ENCODE assay signal across 7 mouse cellular contexts in genomic region chr19:20390455-20390994, GRCm38 (mm10). TPM values are rescaled to one million over a fixed set of nuclear protein-coding genes. Genes with fewer than 3 reads are reported as not detected.
DNase-seq lines count a peak whose midpoint lies in the region; ATAC-seq and TF ChIP-seq lines count a peak whose summit lies in the region.

TSS of gene Anxa1 (minus strand) at chr19:20390944.

- H3K9me3 ChIP-seq in heart, embryonic 16.5 days (replicated peaks; ENCODE audit: control insufficient read depth, low read length): no peaks in the 10 kb centered on the region
- H3K9me3 ChIP-seq in liver, embryonic 16.5 days (replicated peaks; ENCODE audit: control insufficient read depth, low read length): no peaks in the 10 kb centered on the region
- no peaks in the 10 kb centered on the region for H3K9me3 ChIP-seq in stomach, embryonic 16.5 days (replicated peaks; ENCODE audit: control insufficient read depth, low read length)

- H3K27me3 ChIP-seq in heart, embryonic 16.5 days (ENCODE audit: control insufficient read depth, insufficient read depth, low read length): no peaks in the 10 kb centered on the region
- H3K27me3 ChIP-seq in liver, embryonic 16.5 days (ENCODE audit: control insufficient read depth, insufficient read depth, low read depth, low read length): no peaks in the 10 kb centered on the region
- no peaks in the 10 kb centered on the region for H3K27me3 ChIP-seq in stomach, embryonic 16.5 days (ENCODE audit: control insufficient read depth, insufficient read depth, low read length)

- H3K4me3 ChIP-seq in bone marrow macrophage, adult 2 months (ENCODE audit: insufficient read depth, low read length): peak within 1 kb of the TSS; percentile 72
- H3K4me3 ChIP-seq in heart, embryonic 16.5 days (ENCODE audit: low read length): peak within 1 kb of the TSS; percentile 41
- H3K4me3 ChIP-seq in liver, embryonic 16.5 days (ENCODE audit: low read depth, low read length): peak within 1 kb of the TSS; percentile 41
- H3K4me3 ChIP-seq in stomach, embryonic 16.5 days (replicated peaks; ENCODE audit: low read length): peak within 1 kb of the TSS; percentile 51

- H3K36me3 ChIP-seq in heart, embryonic 16.5 days (ENCODE audit: control insufficient read depth, insufficient read depth): no peaks in the 10 kb centered on the region
- no peaks in the 10 kb centered on the region for H3K36me3 ChIP-seq in liver, embryonic 16.5 days (ENCODE audit: control insufficient read depth, insufficient read depth)
- no peaks in the 10 kb centered on the region for H3K36me3 ChIP-seq in stomach, embryonic 16.5 days (ENCODE audit: control insufficient read depth, insufficient read depth, low read length)

- no peak for TF ChIP-seq POLR2A in bone marrow macrophage, adult 2 months (IDR thresholded peaks at IDR 0.05; ENCODE audit: borderline replicate concordance, low read depth, low read length)

- WGBS in heart, embryonic 16.5 days: 42% methylated on average over 5 of the region's 5 CpGs
- WGBS in liver, embryonic 16.5 days (ENCODE audit: insufficient replicate concordance): 12% methylated on average over 5 of the region's 5 CpGs
- 40% methylated on average over 5 of the region's 5 CpGs for WGBS in stomach, embryonic 16.5 days

- DNase-seq in NIH3T3 (ENCODE audit: low read depth): peak; percentile 93
- no peak for DNase-seq in layer of hippocampus, adult 9-10 months (ENCODE audit: low spot score)
- DNase-seq in cerebellum, adult 11 months: no peak

- TF ChIP-seq CTCF in bone marrow macrophage, adult 2 months (IDR thresholded peaks at IDR 0.05; ENCODE audit: low read depth, low read length): no peak

- no peak for ATAC-seq in heart, embryonic 16.5 days (replicated peaks; ENCODE audit: extremely low read depth, insufficient read depth, low FRiP score)
- ATAC-seq in liver, embryonic 16.5 days (ENCODE audit: low read depth): no peak
- ATAC-seq in stomach, embryonic 16.5 days (ENCODE audit: insufficient read depth, low FRiP score): peak; percentile 74; the same call in 1 of the 2 replicates

- H3K9ac ChIP-seq in heart, embryonic 16.5 days (ENCODE audit: low read length): peak within 1 kb of the TSS; percentile 44
- no peak within 1 kb of the TSS for H3K9ac ChIP-seq in liver, embryonic 16.5 days (ENCODE audit: low read depth, low read length)
- peak within 1 kb of the TSS; percentile 68 for H3K9ac ChIP-seq in stomach, embryonic 16.5 days (ENCODE audit: low read length)

- peak within 1 kb of the TSS; percentile 70 for H3K27ac ChIP-seq in bone marrow macrophage, adult 2 months (ENCODE audit: insufficient read depth, low read depth, low read length)
- peak within 1 kb of the TSS; percentile 32; the same call in 1 of the 2 replicates for H3K27ac ChIP-seq in heart, embryonic 16.5 days (ENCODE audit: low read length)
- peak within 1 kb of the TSS; percentile 45 for H3K27ac ChIP-seq in liver, embryonic 16.5 days (ENCODE audit: low read length)
- H3K27ac ChIP-seq in stomach, embryonic 16.5 days (ENCODE audit: low read length): peak within 1 kb of the TSS; percentile 89

- H3K4me1 ChIP-seq in bone marrow macrophage, adult 2 months (ENCODE audit: control insufficient read depth, insufficient read depth, low read length): peaks cover 20% of the 10 kb centered on the region
- H3K4me1 ChIP-seq in heart, embryonic 16.5 days (ENCODE audit: control insufficient read depth, insufficient read depth, low read length): peaks cover 3% of the 10 kb centered on the region; the same call in 1 of the 2 replicates
- no peaks in the 10 kb centered on the region for H3K4me1 ChIP-seq in liver, embryonic 16.5 days (ENCODE audit: control insufficient read depth, low read depth, low read length)
- peaks cover 5% of the 10 kb centered on the region; the same call in 1 of the 2 replicates for H3K4me1 ChIP-seq in stomach, embryonic 16.5 days (ENCODE audit: control insufficient read depth, insufficient read depth, low read length)

- peak within 1 kb of the TSS; percentile 48 for H3K4me2 ChIP-seq in heart, embryonic 16.5 days (ENCODE audit: low read depth, low read length)
- H3K4me2 ChIP-seq in liver, embryonic 16.5 days (ENCODE audit: low read depth, low read length): 0 out of 2 replicates have a peak within 1 kb of the TSS, but pooled peaks have one; percentile 17
- H3K4me2 ChIP-seq in stomach, embryonic 16.5 days (ENCODE audit: low read depth, low read length): peak within 1 kb of the TSS; percentile 44

RNA-seq across cellular contexts. Expression of gene Anxa1, which starts in this region (rescaled TPM):
- 527 and 594 TPM in 2 replicates for polyA plus RNA-seq in bone marrow macrophage, adult 2 months (2012; ENCODE audit: insufficient read depth, insufficient read length, missing spikeins)
- 50.7 and 59.3 TPM in 2 replicates for polyA plus RNA-seq in heart, embryonic 16.5 days (2015; fragmentation: Nextera tagmentation; extraction: Ambion mirVana)
- 84.7 and 102 TPM in 2 replicates for polyA plus RNA-seq in liver, embryonic 16.5 days (2015; fragmentation: Nextera tagmentation; extraction: Ambion mirVana)
- 1,277 and 1,737 TPM in 2 replicates for polyA plus RNA-seq in stomach, embryonic 16.5 days (2015; fragmentation: Nextera tagmentation; extraction: Ambion mirVana)

Comparison
In these comparisons a context has a peak if more than half of its experiments do, and no peak if none do; other contexts are left out.
1. H3K27ac ChIP-seq: peak in every context shown above with its lines; median percentile 89 in stomach, embryonic 16.5 days; 70 in bone marrow macrophage, adult 2 months; 45 in liver, embryonic 16.5 days; 32 in heart, embryonic 16.5 days.